Mouse (Mus musculus) cerebellum, postnatal 36 days (tissue): ENCODE data around the gene Ccdc78.

Source experiments
- DNase-seq, 2 experiments: peaks; one replicate each; pipeline ENCODE4 v3.0.0; 2021 to 2022; ENCODE audit warnings: mixed read lengths in 2 of 2

Ccdc78 gene

DNA sequence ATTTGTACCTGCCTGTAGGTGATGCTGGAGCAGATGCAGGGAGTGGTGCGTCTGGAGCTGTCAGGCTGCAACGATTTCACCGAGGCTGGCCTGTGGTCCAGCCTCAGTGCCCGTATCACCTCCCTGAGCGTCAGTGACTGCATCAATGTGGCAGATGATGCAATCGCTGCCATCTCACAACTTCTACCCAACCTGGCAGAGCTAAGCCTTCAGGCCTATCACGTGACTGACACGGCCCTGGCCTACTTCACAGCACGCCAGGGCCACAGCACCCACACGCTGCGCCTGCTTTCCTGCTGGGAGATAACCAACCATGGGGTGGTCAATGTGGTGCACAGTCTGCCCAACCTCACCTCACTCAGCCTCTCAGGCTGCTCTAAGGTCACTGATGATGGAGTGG lies 31.3 kb downstream of the Ccdc78 start:
- DNase-seq, result no peak

DNA sequence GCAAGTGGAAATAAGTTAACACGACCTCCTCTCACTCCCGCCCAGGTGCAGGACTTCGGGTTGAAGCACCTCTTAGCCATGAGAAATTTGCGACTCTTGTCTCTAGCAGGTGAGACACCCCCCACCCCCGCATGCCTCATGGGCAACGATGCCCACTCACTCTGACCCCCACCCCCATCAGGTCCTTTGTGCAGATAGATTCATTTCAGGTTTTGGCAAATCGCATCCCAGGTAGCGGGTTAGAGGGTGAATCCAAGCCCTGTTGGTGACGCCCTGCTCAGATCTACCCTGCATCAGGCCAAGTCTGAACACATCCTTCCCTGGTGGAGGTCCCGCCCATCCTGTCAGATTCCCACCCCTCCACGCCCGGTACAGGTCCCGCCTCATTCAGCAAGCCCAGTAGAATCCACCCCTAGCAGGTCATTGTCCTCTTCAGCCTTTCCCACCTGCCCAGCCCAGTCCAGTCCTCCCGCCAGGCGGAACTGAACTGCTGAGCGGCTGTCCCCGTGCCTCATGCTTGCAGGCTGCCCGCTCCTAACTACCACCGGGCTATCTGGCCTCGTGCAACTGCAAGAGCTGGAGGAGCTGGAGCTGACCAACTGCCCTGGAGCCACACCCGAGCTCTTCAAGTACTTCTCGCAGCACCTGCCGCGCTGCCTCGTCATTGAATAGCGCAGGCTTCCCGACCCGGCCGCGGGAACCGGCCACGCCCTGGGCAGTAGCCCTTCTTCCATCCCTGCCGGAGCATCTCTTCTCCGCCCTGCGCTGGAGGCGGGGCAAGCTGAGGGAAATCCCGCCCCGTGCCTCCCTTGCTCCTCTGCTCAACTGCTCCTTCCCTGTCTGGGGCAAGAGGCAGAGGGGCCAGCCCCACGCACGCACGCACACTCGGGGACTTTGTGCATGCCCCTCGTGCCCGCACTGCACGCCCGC lies 32.7 kb downstream of the Ccdc78 start:
- no peak for DNase-seq

DNA sequence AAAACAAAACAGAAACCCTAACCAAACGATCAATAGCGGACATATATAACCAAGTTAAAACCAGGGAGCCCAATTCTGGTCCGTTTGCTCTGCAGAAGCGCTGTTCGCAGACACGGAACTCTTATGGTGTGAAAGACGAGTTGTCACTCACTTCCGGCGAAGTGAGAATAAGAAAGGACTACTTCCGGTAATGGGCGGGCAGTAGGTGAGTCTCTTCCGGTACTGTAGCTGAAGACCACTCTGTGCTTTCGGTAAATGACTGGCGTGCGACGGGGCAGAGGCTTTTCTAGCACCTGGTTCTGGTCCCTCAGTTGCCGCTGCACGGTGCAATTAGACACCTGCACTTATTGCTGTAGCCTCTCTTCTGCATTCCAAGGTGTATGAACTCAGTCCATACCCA lies 37.1 kb downstream of the Ccdc78 start, which contains the start of gene Wdr24:
Gene Wdr24 (plus strand): TSS at position 176 of the 400 bp plus-strand sequence.
- peak; percentile 70 to 86 for DNase-seq

DNA sequence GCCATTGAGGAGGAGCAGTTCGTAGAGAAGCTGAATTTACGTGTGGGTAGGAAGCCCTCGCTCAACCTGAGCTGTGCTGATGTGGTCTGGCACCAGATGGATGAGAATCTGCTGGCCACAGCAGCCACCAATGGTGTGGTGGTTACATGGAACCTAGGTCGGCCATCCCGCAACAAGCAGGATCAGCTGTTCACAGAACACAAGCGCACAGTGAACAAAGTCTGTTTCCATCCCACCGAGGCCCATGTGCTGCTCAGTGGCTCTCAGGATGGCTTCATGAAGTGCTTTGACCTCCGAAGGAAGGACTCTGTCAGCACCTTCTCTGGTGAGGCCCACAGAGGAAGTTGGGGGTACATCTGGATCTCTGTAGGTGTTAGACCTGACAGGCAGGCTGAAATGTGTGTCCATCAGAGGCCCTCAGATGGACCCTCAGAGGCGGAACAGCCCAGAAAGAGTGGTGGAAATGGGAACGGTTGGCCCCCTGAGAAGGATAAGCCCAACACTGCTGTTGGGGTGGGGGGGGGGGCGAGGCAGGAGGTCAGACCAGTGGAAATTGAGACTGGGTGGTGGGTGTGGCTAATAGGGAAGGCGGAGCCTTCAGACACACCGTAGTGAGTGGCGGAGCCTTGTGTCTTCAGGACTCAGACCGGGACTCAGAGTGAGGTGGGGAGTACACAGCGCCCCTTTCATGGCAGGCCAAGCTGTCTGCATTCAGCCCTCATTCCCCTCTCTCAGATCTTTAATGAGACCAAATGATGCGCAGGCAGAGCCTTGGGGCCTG lies 38.2 kb downstream of the Ccdc78 start:
- no peak for DNase-seq

DNA sequence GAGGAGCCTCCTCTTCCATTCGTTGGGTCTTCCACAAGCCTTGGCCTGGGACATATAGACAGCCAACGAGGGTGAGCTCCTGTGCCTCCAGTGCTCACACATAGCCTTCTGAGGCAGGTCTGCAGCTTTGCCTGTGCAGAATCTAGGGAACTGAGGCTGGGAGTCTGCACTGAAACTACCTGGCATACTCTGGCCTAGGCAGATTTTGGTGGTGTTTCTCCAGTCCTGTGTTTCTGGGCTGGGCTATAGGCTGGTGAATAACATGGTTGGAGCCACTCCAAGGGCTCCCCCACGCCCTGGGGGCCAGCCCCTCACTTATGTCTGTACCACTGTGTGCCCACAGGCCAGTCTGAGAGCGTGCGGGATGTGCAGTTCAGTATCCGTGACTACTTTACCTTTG lies 38.9 kb downstream of the Ccdc78 start:
- no peak for DNase-seq

DNA sequence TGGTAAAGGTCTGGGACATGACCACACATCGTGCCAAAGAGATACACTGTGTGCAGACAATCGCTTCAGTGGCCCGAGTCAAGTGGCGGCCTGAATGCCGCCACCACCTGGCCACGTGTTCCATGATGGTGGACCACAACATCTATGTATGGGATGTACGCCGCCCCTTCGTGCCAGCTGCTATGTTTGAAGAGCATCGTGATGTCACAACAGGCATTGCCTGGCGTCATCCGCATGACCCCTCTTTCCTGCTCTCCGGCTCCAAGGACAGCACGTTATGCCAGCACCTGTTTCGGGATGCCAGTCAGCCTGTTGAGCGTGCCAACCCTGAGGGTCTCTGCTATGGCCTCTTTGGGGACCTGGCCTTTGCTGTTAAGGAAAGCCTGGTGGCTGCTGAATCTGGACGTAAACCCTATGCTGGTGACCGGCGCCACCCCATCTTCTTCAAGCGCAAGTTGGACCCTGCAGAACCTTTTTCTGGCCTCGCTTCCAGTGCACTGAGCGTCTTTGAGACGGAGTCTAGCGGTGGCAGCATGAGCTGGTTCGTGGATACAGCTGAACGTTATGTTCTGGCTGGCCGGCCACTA lies 39.7 kb downstream of the Ccdc78 start:
- DNase-seq, result no peak

DNA sequence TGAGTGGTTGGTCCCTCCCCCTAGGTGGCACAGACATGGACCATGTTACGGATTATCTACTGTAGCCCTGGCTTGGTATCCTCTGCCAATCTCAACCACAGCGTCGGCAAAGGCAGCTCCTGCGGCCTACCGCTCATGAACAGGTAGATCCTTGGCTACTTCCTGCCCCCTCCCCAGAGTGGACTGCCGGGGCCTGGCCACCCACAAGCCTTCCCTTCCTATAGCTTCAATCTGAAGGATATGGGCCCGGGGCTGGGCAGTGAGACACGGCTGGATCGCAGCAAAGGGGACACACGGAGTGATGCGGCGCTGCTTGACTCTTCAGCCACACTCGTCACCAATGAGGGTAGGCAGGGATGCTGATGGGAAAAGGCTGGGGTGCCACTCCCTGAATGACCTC lies 40.6 kb downstream of the Ccdc78 start:
- no peak for DNase-seq

DNA sequence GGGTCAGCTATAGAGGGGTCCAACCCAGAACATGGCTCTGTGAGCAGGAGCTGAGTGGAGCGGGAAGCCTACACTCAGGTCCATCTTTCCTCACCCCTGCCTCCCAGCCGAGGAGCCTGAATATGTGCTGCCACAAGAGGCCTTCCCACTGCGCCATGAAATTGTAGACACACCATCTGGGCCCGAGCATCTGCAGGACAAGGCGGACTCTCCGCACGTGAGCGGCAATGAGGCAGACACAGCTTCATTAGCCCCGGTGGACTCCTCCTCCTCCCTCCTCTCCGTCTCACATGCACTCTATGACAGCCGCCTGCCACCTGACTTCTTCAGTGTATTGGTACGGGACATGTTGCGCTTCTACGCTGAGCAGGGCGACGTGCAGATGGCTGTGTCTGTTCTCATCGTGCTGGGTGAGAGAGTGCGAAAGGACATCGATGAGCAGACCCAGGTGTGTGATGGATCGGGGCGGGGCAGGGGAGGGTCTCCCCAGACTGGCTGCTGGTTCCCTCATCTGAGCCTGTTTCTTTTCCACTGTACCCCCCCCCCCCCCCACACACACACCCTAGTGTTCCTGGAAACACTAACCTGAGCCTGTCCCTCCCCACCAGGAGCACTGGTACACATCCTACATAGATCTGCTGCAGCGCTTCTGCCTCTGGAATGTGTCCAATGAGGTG lies 41.3 kb downstream of the Ccdc78 start:
- DNase-seq, result no peak

DNA sequence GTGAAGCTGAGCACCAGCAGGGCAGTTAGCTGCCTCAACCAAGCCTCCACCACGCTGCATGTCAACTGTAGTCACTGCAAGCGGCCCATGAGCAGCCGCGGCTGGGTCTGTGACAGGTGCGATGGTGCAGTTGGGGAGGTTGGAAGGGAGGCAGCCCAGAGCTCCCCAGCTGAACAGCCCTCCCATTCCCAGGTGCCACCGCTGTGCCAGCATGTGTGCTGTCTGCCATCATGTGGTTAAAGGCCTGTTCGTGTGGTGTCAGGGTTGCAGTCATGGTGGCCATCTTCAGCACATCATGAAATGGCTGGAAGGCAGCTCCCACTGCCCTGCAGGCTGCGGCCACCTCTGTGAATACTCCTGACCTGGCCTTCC lies 41.8 kb downstream of the Ccdc78 start:
- no peak for DNase-seq

DNA sequence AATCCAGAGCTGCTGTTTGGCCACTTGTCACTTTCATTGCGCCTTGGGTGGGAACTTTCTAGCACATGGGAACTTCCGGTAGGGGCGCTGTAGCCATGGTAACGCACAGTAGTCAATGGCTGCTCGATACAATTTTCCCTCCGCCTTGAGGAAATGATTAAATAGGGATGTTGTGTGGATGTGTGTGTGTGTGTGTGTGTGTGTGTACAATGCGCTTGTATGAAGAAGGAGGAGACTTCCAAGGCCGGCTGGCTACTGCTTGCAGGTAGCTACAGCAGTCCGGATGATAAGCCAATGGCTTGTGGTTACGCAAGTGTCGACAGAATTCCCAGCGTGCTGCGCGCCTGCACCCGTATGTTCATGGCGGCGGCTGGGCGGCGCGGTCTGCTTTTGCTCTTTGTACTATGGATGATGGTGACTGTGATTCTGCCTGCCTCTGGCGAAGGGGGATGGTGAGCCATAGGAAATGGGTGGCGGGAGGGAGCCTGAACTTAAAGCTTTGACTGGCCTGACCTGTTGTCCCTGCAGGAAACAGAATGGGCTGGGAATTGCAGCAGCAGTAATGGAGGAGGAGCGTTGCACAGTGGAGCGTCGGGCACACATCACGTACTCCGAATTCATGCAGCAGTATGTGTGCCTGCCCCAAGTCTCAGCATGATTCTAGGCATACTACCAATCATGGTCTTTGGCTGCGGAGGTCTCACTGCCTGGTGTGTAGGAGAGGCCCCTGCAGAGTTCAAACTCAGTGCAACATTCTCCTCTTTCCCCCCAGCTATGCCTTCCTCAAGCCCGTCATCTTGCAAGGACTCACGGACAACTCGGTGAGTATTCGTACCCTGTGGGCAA lies 42.6 kb downstream of the Ccdc78 start, which contains the start of gene Jmjd8:
Gene Jmjd8 (plus strand): TSS at position 156 of the 846 bp plus-strand sequence.
- DNase-seq, result peak; percentile 84 to 86

DNA sequence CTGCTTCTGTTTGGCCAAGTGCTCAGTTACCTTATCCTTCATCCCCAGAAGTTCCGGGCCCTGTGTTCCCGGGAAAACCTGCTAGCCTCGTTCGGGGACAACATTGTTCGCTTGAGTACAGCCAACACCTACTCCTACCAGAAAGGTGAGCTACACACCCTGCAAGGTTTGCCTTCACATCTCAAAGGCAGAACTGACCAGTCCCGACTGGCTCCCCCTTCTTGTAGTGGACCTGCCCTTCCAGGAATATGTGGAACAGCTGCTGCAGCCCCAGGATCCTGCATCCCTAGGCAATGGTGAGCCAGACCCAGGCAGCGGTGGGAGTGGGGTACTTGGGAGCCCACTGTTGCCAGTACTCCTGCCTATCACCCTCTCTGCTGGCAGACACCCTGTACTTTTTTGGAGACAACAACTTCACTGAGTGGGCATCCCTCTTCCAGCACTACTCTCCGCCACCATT lies 43.2 kb downstream of the Ccdc78 start:
- DNase-seq, result no peak

DNA sequence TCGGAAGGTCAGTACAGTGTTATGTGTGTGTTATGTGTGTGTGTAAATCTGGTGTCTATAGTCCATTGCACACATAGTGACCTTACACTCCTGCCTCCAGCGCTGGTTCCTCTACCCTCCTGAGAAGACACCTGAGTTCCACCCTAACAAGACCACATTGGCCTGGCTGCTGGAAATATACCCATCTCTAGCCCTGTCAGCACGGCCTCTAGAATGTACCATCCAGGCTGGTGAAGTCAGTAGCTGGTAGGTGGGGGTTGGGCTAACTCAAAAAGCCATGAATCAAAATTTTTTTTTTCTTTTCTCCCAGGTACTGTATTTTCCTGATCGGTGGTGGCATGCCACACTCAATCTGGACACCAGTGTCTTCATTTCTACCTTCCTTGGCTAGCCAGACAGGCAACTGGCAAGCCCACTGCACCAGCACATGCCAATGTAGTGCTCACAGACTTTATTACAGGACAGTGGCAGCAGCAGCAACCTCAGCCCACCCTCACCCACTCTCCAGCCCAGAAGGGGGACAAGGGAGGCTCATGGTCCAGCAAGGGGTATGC lies 43.9 kb downstream of the Ccdc78 start:
- DNase-seq, result no peak

DNA sequence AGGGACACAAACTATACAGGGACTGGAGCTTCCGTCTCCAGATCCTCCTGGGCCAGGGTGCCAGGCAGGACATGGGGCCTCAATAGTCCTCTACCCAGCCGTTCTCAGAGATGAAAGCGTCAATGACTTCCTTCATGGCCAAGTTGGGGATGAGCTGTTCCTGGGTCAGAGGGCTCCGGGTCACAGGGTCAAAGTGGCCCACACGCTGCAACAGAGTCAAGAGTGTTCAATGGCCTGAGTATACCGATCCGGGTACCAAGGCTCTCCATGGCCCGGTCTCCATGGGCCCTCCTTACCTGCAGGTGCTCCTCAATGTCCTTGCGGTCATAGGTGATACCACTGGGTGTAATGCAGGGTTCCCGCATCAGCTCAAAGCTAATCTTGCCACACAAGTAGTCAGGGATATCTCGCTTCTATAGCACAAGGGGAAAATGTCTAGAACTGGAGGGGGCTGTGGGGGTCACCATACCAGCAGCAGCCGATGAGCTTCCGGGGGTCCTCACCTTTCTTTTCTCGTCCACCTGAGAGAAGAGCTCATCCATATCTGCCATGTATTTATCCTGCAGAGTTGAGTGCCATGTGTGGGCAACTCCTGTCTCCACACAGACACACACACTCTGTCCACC lies 44.5 kb downstream of the Ccdc78 start:
- DNase-seq, result no peak

DNA sequence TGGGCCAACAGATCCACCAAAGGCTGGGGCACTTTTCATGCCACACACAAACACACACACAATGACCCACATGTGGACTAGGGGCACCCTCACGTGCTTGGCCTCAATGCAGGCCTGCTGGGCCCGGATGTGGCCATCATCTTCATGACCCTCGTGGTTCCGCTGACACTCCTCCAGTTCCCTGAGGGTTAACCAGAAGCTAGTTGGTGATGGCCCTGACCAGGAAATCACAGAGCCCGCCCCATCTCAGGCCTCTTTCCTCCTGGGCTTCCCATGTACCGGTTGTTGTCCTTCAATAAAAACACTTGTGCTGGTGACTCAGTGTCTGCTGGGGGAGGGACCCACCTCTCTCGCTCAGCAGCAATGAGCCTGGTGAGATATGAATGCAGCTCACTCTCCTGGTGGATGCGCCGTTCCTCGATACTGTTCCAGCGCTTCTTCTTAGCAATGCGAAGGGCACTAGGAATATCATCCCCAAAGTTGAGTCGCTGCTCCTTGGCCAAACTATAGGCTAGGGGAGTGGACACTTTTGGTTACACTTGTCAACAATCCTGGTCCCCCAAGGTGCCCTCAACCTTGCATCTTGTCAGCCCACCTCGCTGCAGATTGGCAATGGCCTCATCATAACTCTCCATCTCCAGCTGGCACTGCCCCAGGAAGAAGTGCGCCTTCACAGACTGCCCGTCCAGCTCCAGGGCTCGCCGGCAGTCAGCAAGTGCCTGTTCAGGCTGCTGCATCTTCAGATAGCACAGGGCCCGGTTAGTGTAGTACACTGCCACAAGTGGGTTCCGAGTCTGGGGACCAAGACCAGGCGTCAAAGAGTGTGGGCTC lies 45.3 kb downstream of the Ccdc78 start:
- DNase-seq, result peak; percentile 41 to 48

DNA sequence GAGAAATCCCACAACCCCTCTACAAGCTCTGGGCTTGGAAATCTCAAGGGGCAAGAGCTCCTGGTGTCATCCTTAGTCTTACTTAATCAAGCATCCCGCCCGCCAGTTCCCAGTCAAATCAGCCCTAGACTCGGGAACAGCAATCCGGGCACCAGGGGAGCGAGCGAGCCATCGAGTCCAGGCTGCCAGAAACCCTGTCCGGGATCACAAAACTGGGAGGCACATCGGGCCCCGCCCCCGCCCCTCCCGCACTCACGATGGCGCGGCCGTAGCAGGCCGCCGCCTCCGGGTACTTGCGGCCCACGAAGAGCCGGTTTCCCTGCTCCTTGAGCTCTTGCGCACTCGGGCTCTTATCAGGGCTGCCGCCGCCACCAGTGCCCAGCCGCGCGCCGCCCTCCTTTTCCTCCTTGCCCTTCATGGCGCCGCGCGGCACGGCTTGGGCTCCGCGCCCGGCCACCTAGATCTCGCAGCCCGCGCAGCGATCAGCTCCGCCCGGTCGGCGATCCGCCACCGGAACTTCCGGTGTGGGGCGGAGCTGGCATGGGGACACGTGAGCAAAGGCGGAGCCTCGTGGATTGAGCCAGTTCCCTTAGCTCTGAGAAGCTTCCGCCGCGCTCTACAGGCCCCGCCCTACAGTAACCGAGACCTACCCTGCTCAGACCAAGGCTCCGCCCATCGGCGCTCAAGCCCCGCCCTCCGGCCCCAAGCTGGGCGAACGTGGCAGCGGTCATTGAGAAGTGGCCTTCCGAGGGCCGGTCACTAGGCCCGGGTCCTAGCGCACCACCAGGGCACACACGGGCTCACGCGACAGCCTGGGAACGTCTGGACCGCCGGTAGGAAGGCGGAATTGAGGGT lies 46.3 kb downstream of the Ccdc78 start:
- DNase-seq, result peak; percentile 98 to 99

DNA sequence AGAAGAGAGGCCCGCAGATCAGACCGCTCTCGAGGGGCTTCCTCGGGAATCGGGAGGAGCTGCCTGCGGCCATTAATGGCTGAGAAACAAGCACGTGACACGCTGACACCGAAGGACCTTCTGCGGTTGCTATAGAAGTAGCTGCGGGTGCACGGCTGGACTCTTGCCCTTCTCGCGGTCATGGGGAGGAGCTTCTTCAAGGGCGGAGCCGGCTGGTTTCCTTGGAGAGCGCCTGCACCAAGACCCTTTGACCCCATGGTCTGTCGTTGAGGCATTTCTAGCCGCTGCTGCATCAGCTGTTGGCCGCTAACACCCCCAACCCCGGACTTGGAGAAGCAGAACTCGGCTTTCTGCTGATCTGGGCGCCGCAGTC lies 46.9 kb downstream of the Ccdc78 start, which contains the start of gene Stub1:
Gene Stub1 (minus strand): TSS at position 114 of the 373 bp plus-strand sequence.
- peak; percentile 84 for DNase-seq

DNA sequence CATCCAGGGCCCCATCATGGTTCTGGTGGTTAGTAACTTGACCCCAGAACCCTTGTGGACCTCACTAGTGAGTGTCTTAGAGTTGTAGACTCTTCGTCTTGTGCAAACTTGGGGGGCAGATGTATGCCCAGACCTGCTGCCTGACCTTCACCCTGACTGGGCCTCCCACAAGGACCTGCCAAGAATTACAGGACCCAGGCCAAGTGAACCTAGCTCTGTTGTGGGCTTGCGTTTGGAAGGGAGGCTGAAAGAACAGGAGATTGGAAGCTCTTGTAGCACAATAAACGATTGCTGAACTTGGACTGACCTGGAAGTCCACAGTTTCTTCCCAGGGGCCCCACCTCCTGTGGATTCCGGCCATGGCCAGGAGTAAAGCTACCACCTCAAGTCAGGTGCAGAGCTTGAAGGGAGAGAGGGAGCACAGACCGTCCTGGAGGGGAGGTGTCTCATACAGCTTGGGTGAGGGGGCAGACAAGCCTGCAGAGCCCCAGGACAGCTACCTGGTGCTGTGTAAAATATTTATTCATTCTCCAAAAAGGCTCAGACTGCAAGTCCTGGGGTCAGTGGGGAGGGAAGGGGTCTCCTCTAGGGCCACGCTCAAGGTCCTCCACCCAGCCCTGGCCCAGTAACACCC lies 47.7 kb downstream of the Ccdc78 start:
- no peak for DNase-seq

DNA sequence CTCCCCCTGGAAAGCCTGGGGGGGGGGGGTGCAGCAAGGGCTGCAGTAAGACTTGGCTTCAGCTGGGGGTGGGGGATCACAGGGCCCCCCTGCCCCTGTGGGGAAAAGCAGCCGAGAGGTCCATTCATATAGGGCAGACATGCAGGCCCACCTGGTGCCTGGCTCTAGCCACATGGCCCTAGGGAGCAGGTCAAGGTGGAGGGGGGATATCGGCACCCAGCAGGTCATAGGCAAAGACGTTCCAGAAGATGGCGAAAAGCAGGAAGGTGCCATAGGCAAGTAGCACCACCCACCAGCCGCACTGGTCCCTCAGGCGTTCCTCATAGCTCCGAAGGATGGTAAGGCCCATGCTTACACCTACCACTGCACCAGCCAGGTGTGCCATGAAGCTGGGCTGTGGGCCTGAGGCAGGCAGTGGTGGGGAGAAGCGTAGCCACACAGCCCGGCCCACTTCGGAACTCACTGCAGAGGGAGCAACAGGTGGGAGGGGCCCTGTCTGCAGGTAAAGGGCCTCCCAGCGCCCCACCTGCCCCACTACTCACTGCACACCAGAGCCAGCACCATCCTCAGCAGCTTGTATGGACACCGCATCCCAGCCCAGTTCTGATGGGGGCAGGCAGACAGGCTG lies 48.3 kb downstream of the Ccdc78 start:
- no peak for DNase-seq
